Mouse (Mus musculus) G1E (cell line): ENCODE results near the gene Jarid2.

Experiments
- CTCF ChIP-seq: IDR thresholded peaks from 2 replicates; pipeline ENCODE4 v1.5.1; 2012; ENCODE audit warnings: low read depth, low read length, inconsistent platforms, mixed read lengths
- GATA1 ChIP-seq: IDR thresholded peaks from 2 replicates; pipeline ENCODE4 v1.6.1; 2012; ENCODE audit warnings: borderline replicate concordance, low read length, inconsistent platforms, mixed read lengths
- TAL1 ChIP-seq: conservative IDR thresholded peaks from 2 replicates; pipeline ENCODE4 v1.6.1; 2012; ENCODE audit warnings: low read depth, low read length, inconsistent platforms, mixed read lengths

DNA sequence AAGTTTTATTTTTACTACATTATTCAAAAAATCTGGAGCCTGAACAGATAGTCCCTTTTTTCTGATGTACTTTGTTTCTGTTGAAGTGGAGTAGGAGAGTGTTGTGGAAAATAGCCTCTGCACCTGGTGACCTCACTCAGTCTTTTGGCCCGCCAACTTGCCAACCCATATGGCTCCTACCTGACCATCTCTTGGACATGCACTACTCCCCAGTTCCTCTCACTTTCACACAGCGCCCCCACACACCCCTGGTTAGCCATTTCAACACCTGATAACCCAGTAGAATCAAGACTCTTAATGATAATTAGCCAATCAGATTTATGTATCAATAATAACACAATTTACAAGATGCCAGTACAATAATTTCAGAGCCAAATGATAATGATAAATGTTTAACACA lies 156.9 kb downstream of the Jarid2 start:
- TF ChIP-seq GATA1 (no peak), CTCF (no peak), TAL1 (no peak)
